Mouse (Mus musculus): Measurements from ENCODE around the gene Atp5d.

Atp5d gene

DNA sequence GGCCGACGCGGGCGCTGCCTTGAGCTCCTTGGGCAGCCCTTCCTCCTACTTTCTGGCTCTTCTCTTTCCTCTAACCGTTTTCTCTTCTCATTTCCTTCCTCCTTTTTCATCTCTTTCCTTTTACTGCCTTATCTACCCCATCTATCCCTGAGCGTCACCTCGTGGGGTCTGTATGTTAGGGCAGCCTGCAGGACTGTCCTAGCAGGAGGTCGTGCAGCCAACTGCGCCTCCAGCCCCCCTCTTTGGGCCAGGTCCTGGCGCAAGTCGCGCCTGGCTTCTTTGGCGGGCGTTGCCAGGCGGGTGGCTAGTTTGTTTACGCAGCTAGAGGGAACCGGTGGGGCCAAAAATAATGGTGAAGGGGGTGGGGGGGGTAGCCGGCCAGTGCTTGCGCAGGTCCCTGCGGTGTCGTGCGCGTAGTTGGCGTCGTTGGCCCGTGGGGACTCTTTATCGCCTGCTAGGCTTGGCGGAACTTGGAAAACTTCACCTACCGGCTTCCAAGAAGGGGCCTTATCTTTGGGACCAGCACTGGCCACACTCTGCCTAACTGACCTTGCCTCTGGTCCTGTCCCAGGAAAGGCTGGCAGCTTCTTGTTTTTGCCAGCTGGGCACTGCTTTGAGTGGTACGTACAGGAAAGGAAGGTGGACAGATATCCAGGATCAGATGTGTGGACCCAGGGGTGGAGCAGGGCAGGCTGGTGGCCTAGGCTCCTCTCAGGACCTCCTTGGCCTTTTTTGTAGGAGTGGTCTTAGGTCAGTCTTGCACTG is 21.3 kb upstream of the Atp5d start:
- DNase-seq (ENCODE audit: low read depth in 1 of 2, low spot score in 2 of 2): no peak

DNA sequence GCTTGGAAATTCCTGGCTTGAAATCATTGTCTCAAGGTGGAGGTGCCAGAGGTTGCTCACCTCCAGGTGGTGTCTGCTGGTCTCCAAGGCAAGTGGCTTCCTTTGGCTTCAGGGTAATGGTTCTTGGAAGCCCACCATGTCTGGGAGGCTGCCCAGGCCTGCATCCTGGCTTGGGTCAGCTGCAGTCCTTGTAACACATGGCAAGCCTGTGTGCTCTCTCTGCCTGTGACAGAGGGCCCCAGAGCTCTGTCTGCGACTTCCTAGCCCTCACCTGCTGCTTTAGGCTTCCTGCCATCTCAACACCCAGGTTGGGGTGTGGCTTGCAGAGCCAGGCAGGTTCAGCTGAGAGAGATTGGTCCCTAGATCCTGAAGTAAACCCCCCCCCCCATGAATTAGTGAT is 20.7 kb upstream of the Atp5d start:
- no peak for DNase-seq (ENCODE audit: low read depth in 1 of 2, low spot score in 2 of 2)

DNA sequence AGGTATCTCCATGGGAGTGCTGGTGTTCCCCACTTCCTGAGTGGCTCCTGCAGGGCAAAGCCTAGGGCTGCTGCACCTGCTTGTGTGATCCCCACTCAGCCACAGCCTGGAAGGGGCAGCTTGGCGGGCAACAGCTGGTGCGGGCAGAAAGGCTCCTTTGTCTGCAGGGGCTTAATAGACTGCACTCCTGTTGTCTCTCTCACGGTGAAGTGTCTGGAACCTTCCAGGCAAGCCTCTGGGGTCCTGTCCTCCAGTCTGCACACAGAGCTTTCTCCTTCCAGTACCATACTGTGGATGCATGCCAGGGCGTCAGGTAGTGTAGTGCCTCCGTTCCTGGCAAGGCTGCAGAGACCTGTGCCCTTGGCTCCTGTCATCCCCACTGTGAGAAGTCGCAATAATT is 19.9 kb upstream of the Atp5d start:
- DNase-seq (ENCODE audit: low read depth in 1 of 2, low spot score in 2 of 2): no peak

DNA sequence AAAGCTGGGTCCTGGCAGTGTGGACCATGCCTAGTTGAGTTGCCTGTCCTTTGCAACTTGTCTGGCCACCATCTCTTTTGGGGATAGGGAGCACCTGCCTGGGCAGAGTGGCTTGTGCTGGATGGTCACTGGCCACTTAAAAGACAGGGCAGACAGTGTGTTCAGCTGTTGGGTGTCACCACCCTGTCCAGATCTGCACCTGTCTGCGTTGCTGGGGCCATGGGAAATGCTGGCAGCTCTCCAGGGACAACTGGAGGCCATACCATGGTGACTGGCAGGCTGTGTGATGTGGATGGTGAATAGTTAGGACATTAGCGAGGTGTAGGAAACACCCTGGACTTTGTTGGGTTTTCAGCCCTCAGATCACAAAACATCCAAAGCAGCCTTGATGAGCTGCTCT is 18.3 kb upstream of the Atp5d start:
- no peak for DNase-seq (ENCODE audit: low read depth in 1 of 2, low spot score in 2 of 2)

DNA sequence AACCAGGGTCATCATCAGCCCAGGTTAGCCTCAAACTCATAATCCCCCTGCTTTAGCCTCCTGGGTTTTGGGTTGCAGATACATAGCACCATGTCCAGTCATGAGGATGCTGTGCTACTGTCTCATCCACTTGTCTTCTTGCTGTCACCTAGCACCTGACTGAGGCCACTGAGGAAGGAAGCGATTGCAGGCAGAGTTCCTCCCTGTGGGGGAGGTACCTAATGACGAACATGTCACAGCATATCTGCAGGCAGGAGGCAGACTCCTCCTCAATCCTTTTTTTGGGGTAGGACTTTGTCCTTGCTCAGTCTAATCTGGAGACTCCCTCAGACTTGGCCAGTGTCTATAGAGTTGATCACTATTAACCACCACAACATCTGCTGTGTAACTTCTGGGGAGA is 16.8 kb upstream of the Atp5d start:
- no peak for DNase-seq (ENCODE audit: low read depth in 1 of 2, low spot score in 2 of 2)

DNA sequence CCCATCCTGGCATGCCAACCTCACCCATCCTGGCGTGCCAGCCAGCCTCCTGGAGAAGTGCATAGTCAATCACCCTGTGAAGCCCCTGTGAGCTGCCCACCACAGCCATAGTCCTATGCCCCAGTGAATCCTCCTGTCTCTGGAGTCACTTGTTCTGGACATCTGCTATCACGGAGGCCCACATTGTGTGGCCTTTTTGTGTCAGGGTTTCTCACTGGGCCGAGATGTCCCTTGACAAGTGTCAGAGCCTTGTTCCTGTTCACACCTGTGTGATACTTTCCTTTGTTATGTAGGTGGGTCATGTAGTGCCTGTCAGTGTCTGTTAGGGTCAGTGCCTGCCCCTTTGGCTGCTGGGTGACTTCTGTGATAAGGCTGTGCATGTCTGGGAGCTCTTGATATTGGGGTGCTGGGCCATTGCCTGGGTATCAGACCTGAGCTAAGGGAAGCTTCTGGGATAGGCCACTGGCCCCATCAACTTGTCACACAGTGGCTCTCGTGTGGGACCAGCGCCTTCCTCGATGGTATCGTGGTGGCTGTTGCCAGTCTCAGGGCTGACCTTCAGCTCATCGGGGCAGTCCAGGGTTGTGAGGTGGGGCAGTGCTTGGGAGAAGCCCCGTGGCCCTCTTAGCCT is 14.4 kb upstream of the Atp5d start:
- DNase-seq (ENCODE audit: low read depth in 1 of 2, low spot score in 2 of 2): no peak

DNA sequence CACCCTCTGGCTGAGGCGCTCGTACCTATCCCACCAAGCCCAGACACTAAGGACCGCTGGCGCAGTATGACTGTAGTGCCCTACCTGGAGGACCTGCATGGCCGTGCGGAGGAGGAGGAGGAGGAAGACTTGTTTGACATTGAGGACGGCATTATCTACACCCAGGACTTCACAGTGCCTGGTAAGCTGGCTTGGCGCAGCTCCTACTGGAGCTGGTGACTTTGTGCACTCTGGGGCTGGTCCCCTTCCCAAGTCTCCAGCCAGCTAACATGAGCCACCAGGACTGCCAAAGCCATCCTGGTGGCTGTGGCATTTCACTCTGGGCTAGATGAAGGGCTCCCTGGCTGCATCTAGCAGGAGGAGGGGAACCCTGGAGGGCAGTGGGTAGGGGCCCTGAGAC is 10.5 kb upstream of the Atp5d start:
- no peak for DNase-seq (ENCODE audit: low read depth in 1 of 2, low spot score in 2 of 2)

DNA sequence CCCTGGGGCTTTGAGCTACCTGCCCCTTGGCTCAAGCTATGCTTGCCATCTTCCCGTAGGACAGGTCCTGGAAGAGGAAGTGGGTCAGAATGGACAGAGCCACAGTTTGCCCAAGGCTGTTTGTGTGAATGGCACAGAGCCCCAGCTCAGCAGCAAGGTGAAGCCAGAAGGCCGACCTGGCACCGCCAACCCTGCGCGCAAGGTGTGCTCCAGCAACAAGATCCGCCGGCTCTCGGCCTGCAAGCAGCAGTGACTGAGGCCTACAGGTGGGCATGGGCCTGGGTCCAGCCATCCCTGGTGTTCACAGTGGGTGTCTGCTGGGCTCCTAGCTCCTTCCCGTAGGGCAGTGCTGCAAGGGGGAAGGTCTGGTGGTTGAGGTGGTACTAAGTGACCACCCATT is 8.6 kb upstream of the Atp5d start:
- DNase-seq (ENCODE audit: low read depth in 1 of 2, low spot score in 2 of 2): no peak

DNA sequence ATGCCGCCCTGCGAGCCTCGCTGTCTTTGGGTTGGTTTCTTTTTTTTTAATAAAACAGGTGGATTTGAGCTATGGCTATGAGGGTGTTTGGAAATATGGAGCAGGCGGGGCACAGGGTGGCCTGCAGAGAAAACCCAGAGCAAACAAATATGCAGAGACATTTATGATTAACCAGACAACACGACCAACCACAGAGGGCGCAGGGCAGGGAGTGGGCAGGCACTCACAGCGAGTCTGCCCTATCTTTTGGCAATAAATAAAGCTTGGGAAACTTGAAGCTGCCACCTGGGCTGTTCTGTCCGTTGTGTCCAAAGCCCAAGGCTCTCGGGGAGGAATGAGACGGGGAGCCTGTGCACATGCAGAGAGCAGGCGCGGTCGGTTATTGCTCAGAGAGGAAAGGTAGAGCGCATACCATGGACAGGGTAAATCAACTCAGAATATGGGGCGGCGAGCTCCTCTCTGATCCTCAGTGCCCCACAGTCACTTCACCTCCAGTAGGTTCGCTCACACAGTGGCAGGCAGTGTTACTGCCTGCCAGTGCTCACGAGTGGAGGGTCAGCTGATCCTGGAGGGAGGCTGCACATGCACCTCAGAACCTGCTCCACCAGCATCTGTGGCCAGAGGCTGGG is 7.9 kb upstream of the Atp5d start:
- no peak for DNase-seq (ENCODE audit: low read depth in 1 of 2, low spot score in 2 of 2)

DNA sequence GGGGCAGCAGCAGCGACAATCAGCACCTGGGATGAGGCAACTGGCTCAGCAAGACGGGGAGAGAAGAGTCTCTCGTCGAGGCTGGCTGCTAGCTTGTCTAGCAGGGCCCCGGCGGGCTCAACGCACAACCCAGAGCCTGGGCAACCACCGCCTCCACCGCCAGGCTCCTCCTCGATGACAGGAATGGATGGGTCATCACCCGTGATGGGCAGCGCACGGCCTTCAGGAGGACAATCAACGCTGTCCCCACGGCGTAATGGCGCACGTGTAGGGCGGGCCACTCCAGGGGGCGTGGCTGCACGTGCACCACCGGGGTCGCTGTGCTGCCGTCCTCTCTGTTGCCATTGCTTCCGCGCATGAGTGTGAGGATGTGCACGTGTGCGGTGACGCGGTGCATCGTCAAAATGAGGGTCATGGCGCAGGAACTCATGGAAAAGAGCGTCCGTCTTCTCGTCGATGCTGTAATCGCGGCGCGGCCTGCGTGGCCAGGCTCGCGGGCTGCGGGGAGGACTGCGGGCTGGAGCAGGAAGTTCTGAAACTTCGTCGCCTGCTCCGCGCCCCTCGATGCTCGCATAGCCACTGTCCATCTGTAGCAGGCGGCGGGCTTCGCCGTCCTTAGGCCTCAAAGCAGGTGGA is 7.0 kb upstream of the Atp5d start:
- no peak for DNase-seq (ENCODE audit: low read depth in 1 of 2, low spot score in 2 of 2)

DNA sequence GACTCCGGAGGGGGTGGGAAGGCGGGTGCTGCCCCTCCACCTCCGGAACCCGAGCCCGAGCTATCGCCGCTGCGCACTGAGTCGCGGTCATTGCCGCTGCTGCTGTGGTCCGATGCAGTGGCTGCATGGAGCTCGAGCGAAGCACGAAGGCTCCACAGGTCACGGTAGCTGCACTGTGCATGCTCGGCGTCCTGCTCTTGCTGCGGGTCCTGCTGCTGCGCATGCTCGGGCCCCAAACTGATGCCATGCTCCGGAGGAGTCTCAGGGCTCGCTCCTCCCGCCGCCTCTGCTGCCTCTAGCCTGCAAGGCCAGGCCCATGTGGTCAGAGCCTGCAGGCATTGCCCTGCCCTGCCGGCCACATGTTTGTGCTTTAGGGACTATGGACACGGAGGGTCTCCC is 6.5 kb upstream of the Atp5d start:
- DNase-seq (ENCODE audit: low read depth in 1 of 2, low spot score in 2 of 2): no peak

DNA sequence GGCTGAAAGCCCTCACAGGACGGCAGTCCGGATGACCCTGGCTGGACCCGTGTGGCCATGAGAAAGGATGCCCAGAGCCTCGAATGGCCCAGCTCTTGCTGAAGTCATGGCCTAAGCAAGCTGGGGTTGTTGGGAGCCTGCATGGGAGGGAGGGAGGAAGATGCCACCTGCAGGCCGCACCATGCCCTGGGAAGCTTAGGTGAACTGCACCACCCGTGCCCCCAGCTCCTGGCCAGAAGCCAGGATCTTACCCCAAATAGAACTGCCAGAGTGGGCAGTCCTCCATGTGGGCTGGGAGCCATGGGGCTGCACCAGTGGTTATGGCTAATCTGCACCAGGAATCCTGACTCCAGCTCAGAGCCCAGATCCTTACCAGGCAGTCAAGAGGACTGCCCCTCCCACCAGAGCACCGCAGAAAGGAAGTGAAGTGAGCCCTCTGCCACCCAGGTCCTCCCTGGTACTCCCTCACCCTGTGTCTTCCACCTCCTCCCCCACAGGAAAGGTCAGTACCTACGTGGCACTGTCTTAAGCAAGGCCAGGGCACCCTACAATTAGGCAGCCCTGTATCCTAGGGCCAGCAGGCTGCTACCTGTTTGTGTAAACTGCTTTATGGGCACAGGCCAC is 5.1 kb upstream of the Atp5d start:
- no peak for DNase-seq (ENCODE audit: low read depth in 1 of 2, low spot score in 2 of 2)

DNA sequence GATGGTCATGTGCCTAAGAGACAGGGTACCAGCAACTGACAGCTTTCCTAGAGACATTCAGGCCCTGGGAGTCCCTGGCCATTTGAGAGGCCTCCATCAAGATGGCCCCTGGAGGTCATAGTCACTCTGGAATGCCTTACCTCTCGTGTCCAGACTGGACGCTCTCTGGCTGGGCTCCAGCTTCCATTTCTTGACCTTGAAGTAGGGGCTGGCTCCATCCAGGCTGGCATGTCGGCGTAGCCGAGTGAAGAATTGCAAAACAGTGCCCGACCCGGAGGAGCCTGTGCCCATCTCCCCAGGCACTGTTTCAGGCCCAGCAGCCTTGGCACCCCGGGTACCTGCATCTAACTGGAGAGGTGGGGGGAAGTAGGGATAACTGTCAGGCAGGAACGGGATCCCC is 4.0 kb upstream of the Atp5d start:
- DNase-seq (ENCODE audit: low read depth in 1 of 2, low spot score in 2 of 2): no peak

DNA sequence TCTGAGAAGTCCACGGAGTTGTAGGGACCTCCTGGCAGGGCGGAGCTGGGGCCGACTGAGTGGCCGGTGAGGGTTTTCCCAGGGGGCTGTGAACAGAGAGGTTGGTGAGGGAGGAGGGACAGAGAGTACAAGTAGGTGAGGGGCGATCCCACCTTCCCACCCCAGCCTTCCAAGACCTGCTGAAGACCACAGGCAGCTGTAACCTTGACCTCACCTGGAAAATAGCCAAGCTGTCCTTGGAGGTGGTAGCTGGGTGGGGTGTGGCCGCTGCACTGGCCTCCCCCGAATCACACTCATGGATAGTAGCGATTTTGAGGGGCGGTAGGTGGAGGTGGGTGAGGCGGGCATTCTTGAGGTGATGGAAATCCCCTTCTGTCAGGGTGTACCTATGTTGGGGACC is 3.3 kb upstream of the Atp5d start:
- DNase-seq (ENCODE audit: low read depth in 1 of 2, low spot score in 2 of 2): no peak

DNA sequence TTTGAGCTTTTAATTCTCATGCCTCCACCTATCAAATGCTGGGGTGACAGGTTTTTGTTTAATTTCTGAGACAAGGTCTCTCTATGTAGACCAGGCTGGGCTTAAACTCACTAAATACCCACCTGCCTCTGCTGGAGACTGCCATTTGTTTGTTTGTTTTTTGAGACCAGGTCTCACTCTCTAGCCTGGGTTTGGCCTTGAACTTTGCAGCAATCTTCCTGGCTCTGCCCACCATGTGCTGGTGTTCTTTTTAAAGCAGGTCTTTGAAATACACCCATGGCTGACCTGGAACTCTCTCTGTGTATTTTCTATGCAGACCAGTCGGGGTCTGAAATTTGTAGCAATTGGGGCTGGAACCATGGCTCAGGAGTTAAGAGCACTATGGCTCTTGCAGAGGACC is 2.8 kb upstream of the Atp5d start:
- no peak for DNase-seq (ENCODE audit: low read depth in 1 of 2, low spot score in 2 of 2)

DNA sequence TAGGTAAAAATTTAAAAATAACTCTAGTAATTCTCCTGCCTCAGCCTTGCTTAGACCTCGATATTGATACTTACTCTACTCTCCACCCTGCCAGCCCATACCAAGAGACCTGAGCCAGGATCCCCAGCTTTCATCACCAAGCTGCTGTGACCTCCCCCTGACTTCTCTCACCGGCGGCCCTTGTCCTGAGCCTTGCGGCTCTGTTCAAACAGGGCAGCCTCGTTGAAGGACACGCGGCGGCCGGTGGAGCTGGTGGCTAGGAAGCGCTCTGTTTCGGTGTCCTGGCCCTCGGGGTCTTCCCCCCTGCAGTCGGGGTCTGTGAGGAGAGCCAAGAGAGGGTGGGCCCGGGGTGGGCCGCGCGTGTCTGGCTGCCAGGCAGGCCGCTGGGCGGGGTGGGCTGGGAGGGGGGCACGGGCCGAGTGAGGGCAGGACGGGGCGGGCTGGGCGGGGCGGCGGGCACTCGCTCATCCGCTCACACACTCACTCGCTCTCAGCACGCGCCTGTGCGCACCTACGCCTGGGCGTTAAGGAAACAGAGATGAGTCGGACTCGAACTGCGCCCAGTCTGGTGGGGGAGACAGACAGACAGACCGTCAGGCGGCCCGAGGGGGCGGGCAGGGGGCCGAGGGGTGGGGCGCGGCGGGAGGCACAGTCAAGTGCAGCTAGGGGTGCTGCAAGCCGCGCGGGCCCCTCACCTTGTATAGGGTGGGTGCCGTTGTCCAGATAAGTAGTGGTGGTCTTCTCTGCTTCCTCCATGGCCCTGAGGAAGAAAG is 2.1 kb upstream of the Atp5d start:
- DNase-seq (ENCODE audit: low read depth in 1 of 2, low spot score in 2 of 2): no peak

DNA sequence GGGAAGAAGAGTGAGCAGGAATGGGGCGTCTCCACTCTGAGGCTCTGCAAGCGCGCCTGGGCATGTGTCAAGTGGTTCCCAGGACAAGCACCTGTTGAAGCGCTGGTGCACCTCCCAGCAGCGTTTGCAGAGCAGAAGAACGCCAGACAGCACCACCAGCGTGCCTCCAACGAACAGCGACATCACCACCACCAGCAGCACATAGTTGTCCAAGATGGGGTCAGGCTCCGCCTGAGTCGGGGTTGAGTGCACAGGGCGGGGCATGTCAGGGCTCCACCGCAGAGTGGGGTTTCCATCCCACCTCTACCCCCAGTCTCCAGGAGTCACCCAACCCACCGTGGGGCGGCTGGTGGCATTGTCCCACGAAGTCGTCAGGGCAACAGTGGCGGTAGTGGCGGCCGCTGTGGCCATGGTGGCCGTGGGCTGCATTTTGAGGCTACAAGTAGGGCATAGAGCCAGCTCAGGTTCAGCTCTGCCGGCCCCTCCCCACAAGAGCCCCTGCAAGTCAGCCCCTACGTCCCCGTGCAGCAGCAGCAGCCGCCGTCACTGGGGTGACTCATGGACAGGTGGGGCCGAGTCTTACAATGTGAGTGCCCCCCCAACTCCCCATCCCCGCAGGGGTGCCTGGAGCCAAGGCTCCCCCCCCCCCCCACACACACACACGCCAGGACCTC is 1.3 kb upstream of the Atp5d start:
- no peak for DNase-seq (ENCODE audit: low read depth in 1 of 2, low spot score in 2 of 2)

DNA sequence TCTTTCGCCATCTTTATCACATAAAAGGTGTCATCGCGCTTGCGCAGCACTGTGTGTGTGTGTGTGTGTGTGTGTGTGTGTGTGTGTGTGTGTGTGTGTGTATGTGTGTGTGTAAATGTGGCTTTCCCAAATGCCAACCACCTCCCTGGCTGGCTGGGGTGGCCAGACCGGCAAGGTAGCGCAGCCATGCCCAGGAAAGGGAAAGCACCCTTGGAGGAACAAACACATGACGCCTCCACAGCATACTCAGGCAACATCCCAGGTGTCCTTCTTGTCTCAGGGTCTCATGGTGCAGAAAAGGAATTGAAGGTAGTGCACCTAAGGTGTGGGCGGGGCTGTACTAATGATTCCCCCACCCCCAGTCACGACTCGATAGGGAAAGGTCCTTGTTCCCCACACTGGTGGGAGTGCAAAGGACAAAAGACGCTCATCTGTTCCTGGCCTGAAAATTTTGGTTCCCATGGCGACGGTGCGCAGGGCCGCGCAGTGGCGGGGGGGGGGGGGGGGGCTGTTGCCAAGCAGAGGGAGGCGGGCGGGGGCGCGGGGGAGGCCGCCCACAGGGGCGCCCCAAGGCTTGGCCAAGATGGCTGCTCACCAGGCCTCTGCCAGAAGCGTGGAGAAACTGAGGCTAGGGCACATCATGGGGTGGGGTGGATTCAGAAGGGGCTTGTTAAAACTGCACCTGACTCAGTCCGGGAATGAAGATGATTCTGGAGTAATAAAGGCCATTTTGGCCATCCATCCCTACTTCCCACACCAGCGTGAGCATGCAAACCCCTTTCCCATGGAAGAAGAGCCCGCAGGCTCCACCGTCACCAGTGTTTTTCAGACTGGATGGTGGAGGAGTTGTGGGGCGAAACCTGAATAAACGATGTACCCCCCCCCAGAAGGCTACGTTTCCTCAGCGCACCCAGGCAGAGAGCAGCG is 543 bp upstream of the Atp5d start:
- DNase-seq (ENCODE audit: low read depth in 1 of 2, low spot score in 2 of 2): no peak

DNA sequence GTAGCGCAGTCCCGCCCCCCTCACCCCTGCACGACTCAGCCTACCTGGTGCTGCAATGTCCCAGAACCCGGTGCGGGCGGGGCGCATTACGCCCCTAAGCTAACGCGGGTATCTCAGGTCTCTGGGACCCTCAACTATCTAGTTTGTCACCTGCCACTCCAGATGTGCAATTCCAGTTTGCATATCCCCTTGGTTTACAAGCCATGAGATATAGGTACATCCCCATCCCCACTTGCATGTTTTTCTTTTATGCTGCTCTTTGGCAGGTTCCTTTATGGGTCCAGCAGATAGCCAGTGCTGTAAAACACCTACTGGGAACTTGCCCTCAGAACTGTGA is 975 bp downstream of the Atp5d start:
- no peak for DNase-seq (ENCODE audit: low read depth in 1 of 2, low spot score in 2 of 2)

All from monocyte, adult 2 months (primary cell).